Mouse (Mus musculus) CD4-positive naive resting alpha-beta T cell, adult 76 days (primary cell): Measurements from ENCODE around the gene Zfp72. TPM values are rescaled to one million over a fixed set of nuclear protein-coding genes. Genes with fewer than 3 reads are reported as not detected.

Experiments
- total RNA-seq: library from RNA; stranded (reverse); gene quantifications from one replicate; pipeline ENCODE4 v1.2.4, GENCODE M21; 2023

Zfp72 gene
- total RNA-seq: 0.70 TPM

DNA sequence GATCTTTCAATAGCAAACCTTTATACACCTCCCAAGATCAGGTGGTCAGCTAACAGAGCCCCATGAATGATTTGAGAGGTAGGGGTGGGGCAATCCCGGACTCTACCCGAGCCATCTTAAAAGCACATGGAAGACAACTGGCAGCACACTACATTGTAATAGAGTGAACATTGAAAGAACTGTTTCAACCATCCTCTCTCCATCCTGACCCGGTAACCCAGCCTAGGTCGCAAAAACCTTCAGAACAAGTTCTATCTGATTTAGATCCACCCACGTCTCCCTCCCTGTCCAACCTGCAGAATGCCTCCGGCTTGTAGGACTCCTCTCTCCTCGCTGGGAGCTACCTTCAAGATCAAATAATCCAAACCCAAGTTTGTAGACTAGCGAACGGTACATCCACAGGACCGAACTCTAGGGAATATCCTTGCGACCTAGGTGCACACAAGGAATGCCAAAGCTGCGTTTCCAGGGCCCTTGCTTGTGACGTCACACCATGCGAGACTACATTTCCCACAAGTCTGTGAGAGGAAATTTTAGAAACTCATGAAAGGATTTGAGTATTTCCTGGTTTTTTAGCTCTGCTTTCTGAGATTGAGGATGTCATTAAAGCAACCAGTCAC is at the start of gene Zfp72:
Gene Zfp72, minus strand, starts transcription at position 466 of the 620 bp plus-strand sequence.

DNA sequence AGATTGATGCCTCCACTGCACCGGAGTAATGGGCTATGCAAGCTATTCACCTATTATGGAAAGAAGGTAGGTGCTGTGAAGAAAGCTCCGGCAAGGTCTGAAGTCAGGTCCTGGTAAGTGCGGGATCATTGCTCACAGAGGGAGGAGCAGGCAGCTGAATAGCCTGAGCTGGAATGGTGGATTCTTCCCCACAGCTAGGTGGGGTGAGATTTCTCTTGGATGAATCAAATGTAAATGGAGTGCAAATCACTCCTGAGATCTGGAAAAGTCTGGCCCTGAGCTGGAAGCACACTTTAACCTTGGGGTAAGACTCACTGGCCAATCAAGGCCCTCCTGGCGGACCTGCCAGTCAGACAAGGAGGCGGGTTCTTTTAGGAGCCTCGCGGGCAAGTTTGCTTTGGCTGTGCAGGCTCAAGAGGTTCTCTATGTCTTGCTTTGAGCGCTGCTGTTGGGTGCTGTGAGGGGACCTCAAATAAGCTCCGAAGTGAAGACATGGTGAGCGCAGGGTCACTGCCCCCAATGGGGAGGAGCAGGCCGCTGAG is 8.7 kb upstream of the Zfp72 start, which contains the start of gene Ftl1-ps1:
Gene Ftl1-ps1, plus strand, starts transcription at position 397 of the 542 bp plus-strand sequence.

DNA sequence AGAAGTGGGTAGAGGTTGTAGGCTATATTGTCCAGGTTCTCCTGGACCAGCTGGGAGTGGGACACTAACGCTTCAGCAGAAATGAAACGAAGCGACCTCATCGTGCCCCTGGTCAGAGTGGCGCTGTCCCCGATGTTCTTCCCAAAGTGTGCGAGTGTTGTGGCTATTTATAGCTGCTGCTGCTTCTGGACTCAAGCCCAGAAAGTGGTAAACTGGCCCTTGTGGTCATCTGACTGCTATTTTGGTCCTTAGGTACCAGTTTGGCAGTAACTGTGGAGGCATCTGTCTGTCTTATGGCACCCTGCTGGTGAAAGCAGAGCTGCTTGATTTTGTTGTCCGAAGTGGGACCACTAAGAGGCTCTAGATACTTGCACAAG is 26.8 kb downstream of the Zfp72 start, which contains the start of gene Lrrc14b:
Gene Lrrc14b, minus strand, starts transcription at position 147 of the 377 bp plus-strand sequence.

DNA sequence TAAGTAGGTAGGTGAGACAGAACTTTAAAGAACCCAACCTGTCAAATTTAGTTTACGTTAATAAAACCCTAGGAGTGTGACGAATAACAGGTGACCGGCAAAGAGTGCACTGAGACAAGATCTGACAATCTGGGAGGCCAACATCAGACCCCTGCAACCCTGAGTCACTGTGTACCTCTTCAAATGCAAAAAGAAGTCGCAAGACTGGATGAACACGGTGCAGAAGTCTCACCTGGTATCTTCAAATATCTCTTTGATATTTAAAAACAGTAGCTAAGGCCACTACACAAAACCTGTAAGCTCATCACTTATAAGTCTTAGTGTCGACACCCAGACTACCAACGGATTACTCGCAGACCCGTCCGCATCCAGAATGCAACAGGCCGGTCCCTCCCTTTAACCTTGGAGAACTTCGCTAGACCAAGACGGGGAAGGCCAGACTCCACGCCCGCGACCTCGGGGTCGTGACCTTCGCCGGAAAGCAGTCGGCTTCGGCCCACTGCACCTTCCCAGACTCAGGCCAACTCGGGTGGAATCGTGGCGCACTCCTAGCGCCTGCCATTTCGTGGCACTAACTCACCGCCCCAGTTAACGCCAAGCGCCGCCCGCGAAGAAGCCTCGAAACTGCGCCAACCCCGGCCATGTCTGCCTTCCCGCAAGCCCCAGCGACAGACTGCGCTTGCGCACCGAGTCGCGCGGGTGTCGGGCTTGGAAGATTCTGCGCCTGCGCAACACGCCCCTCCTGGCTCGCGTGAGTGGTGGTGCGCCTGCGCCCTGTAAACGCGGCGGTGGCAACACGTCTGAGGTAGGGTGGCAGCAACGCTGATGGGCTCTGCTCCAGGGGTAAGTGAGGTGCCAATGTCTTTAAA is 40.8 kb downstream of the Zfp72 start, which contains the start of the genes Sdha and Ccdc127:
Gene Sdha, minus strand, starts transcription at position 715 of the 869 bp plus-strand sequence.
Gene Ccdc127, plus strand, starts transcription at position 744 of the 869 bp plus-strand sequence.

Other genes with a start within 250 kb of the Zfp72 start
- 44.1 TPM for gene Exoc3, start 182.1 kb downstream of the Zfp72 start, total RNA-seq
- 0.32 TPM for gene Ahrr, start 98.5 kb downstream of the Zfp72 start, total RNA-seq
- 112 TPM for gene Pdcd6, start 73.3 kb downstream of the Zfp72 start, total RNA-seq
- gene Sdha, start 40.6 kb downstream of the Zfp72 start, total RNA-seq: 145 TPM
- gene Ccdc127, start 40.5 kb downstream of the Zfp72 start, total RNA-seq: 21.4 TPM
- not detected for gene Lrrc14b, start 26.8 kb downstream of the Zfp72 start, total RNA-seq
- 269 TPM for gene Ftl1-ps1, start 8.9 kb upstream of the Zfp72 start, total RNA-seq
- 3.5 TPM for gene Zfp825, start 103.2 kb upstream of the Zfp72 start, total RNA-seq
- 84.7 TPM for gene Erap1, start 248.7 kb upstream of the Zfp72 start, total RNA-seq